Mouse (Mus musculus) hindbrain, embryonic 13.5 days (tissue): ENCODE results near the gene Gm10645. TPM values are rescaled to one million over a fixed set of nuclear protein-coding genes. Genes with fewer than 3 reads are reported as not detected.

Experiments used
- ATAC-seq: fragments of 200-750 bp; cut with Nextera tagmentation; 2 replicates; pipeline ENCODE4 v1.8.0; 2017; ENCODE audit warnings: moderate TSS enrichment; ENCODE audit not compliant: low FRiP score
- H3K27ac ChIP-seq: fragments of 300-500 bp; sonication (generic); 2 replicates; pipeline ENCODE4 v1.5.1; 2015; ENCODE audit warnings: inconsistent platforms, mild to moderate bottlenecking, moderate library complexity
- H3K27me3 ChIP-seq: fragments of 300-500 bp; sonication (generic); 2 replicates; pipeline ENCODE4 v1.6.1; 2015; ENCODE audit warnings: mild to moderate bottlenecking, inconsistent platforms
- H3K36me3 ChIP-seq: fragments of 300-500 bp; sonication (generic); 2 replicates; pipeline ENCODE4 v1.6.1; 2015; ENCODE audit warnings: mild to moderate bottlenecking, inconsistent platforms
- H3K4me1 ChIP-seq: fragments of 300-500 bp; sonication (generic); replicated peaks from 2 replicates; pipeline ENCODE4 v1.6.1; 2015; ENCODE audit warnings: inconsistent platforms
- H3K4me2 ChIP-seq: fragments of 300-500 bp; sonication (generic); 2 replicates; pipeline ENCODE4 v1.6.1; 2015; ENCODE audit warnings: inconsistent platforms, mild to moderate bottlenecking, moderate library complexity
- H3K4me3 ChIP-seq: fragments of 300-500 bp; sonication (generic); 2 replicates; pipeline ENCODE4 v1.5.1; 2015; ENCODE audit warnings: mild to moderate bottlenecking, inconsistent platforms
- H3K9ac ChIP-seq: fragments of 300-500 bp; sonication (generic); 2 replicates; pipeline ENCODE4 v1.6.1; 2015; ENCODE audit warnings: mild to moderate bottlenecking, inconsistent platforms
- H3K9me3 ChIP-seq: fragments of 300-500 bp; sonication (generic); 2 replicates; pipeline ENCODE4 v1.6.1; 2016; ENCODE audit warnings: inconsistent platforms
- WGBS: fragments of 180-500 bp; shearing (Covaris S2); methylation state at CpG from one replicate; pipeline ENCODE4 v1.1.7; 2015; 5-methylcytosine and 5-hydroxymethylcytosine counted together
- polyA plus RNA-seq: library from polyadenylated mRNA; unstranded; fragments of >200 nt; fragmentation: Nextera tagmentation; extraction: Ambion mirVana; gene quantifications from 2 replicates; pipeline ENCODE4 v1.2.1, GENCODE M21; 2015

Gm10645 gene
- polyA plus RNA-seq, 1 experiment from 2014 or later: 6.9 TPM

DNA sequence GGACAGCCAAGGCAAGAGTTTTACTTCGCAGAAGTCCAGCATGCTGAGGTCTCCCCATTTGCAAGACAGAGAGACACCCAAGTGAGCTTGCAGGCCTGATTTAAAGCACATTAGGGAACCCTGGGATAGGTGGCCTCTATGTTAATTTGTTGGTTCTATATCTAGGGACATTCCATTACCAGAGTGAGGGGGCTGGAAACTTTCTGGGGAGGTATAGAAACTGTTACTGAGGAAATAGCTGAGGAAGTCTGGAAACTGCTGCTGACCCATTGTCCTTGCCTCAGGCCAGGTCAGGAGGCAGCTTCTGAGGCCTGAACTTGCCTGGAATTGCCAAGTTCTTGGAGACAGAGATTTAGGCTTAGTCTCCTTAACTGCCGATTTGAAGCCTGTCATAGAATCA lies 5.4 kb downstream of the Gm10645 start:
- Histone ChIP-seq H3K4me2 (no peak overlapping the region), H3K4me3 (no peak overlapping the region), H3K27ac (no peak overlapping the region), H3K9ac (no peak overlapping the region), H3K36me3 (no peaks in the 10 kb centered on the region), H3K4me1 (0 out of 2 replicates have a peak, but pooled peaks cover 8% of the 10 kb centered on the region), H3K9me3 (no peaks in the 10 kb centered on the region), H3K27me3 (no peaks in the 10 kb centered on the region)
- WGBS: 76% methylated on average over 2 of the region's 2 CpGs
- ATAC-seq: no peak

- Histone ChIP-seq H3K4me2 (no peak overlapping the region), H3K27ac (no peak overlapping the region), H3K4me3 (no peak overlapping the region), H3K27me3 (no peaks in the 10 kb centered on the region), H3K36me3 (no peaks in the 10 kb centered on the region), H3K4me1 (0 out of 2 replicates have a peak, but pooled peaks cover 3% of the 10 kb centered on the region), H3K9me3 (no peaks in the 10 kb centered on the region), H3K9ac (no peak overlapping the region)
- no peak for ATAC-seq
- 33% methylated on average over 1 of the region's 1 CpGs for WGBS
Measured at GRCm38 (mm10) chr8:83159615-83160014, 6.4 kb downstream of the Gm10645 start.

- H3K4me3 ChIP-seq: no peak overlapping the region
- H3K27me3 ChIP-seq: no peaks in the 10 kb centered on the region
- H3K4me2 ChIP-seq: no peak overlapping the region
- 68% methylated on average over 3 of the region's 3 CpGs for WGBS
- H3K9ac ChIP-seq: no peak overlapping the region
- no peak for ATAC-seq
- no peaks in the 10 kb centered on the region for H3K36me3 ChIP-seq
- no peaks in the 10 kb centered on the region for H3K4me1 ChIP-seq
- H3K27ac ChIP-seq: no peak overlapping the region
- H3K9me3 ChIP-seq: no peaks in the 10 kb centered on the region
Measured at GRCm38 (mm10) chr8:83158971-83159370, 7.0 kb downstream of the Gm10645 start.

DNA sequence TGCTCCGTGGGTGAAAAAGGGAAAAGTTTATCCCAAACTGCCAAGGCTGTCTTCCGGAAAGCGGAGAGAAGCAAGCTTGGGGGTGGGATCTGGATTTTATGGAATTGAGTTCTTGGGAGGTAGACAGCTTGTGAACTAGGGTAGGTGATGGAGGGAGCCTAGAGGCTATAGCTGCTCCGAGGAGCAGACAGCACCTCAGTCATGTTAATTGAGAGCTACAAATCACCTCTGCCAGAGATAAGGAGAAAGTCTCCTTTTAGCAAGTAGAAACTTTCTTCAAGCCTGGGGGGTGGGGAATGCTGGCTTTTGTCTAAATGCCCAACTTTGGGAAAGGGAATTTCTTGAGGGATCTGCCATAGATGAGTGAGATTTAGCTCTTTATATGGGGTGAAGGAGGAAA lies 10.9 kb downstream of the Gm10645 start:
- Histone ChIP-seq H3K9ac (no peak overlapping the region), H3K9me3 (no peaks in the 10 kb centered on the region), H3K4me3 (no peak overlapping the region), H3K36me3 (no peaks in the 10 kb centered on the region), H3K27me3 (no peaks in the 10 kb centered on the region), H3K27ac (no peak overlapping the region), H3K4me1 (no peaks in the 10 kb centered on the region), H3K4me2 (no peak overlapping the region)
- no peak for ATAC-seq
- 42% methylated on average over 4 of the region's 4 CpGs for WGBS

DNA sequence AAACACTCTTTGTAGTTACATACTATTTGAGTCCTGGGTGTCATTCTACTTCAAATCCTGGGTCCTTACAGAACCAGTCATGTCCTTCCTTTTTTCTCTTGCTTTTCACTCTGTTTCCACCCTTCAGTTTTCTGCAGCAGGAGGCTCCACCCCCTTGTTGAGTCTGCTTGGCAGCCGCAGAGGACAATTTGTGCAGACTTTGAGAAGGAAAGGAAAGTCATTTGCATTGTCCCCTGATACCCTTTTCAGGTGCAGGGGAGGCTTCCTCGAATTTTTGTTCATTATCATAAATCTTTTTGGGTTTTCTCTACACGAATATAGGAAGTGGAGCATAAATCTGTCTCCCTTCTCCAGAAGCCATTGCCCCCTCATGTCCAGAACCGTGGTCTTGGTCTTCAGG lies 13.5 kb downstream of the Gm10645 start:
- Histone ChIP-seq H3K4me1 (no peaks in the 10 kb centered on the region), H3K9ac (no peak overlapping the region), H3K4me2 (no peak overlapping the region), H3K36me3 (no peaks in the 10 kb centered on the region), H3K9me3 (no peaks in the 10 kb centered on the region), H3K4me3 (no peak overlapping the region), H3K27me3 (no peaks in the 10 kb centered on the region), H3K27ac (no peak overlapping the region)
- 79% methylated on average over 4 of the region's 4 CpGs for WGBS
- ATAC-seq: no peak

- no peaks in the 10 kb centered on the region for H3K27me3 ChIP-seq
- no peak for ATAC-seq
- no peak overlapping the region for H3K27ac ChIP-seq
- no peaks in the 10 kb centered on the region for H3K9me3 ChIP-seq
- H3K36me3 ChIP-seq: no peaks in the 10 kb centered on the region
- no peaks in the 10 kb centered on the region for H3K4me1 ChIP-seq
- no peak overlapping the region for H3K4me3 ChIP-seq
- 77% methylated on average over 2 of the region's 2 CpGs for WGBS
- no peak overlapping the region for H3K9ac ChIP-seq
- no peak overlapping the region for H3K4me2 ChIP-seq
Measured at GRCm38 (mm10) chr8:83152055-83152454, 13.9 kb downstream of the Gm10645 start.

- Histone ChIP-seq H3K27me3 (no peaks in the 10 kb centered on the region), H3K4me1 (no peaks in the 10 kb centered on the region), H3K27ac (no peak overlapping the region), H3K4me3 (no peak overlapping the region), H3K9me3 (no peaks in the 10 kb centered on the region), H3K4me2 (no peak overlapping the region), H3K36me3 (no peaks in the 10 kb centered on the region), H3K9ac (no peak overlapping the region)
- ATAC-seq: no peak
- WGBS: 92% methylated on average over 6 of the region's 6 CpGs
Measured at GRCm38 (mm10) chr8:83149124-83149523, 16.8 kb downstream of the Gm10645 start.

DNA sequence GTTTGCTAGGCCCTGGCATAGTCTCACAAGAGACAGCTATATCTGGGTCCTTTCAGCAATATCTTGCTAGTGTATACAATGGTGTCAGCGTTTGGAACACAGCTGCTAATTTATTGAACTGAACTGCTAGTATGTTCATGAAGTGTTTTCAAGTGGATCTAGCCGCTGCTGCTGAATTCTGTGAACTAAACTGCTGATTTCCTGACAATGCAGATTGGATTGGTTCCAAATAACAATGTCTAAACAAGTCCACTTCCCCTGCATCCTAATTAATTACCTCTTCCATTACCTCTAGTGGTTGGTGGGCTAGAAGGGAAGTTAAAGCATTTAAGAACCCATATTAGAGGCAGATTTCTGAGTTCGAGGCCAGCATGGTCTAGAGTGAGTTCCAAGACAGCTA lies 20.5 kb downstream of the Gm10645 start:
- Histone ChIP-seq H3K27me3 (no peaks in the 10 kb centered on the region), H3K9me3 (no peaks in the 10 kb centered on the region), H3K4me3 (no peak overlapping the region), H3K4me2 (no peak overlapping the region), H3K9ac (no peak overlapping the region), H3K27ac (no peak overlapping the region), H3K4me1 (no peaks in the 10 kb centered on the region), H3K36me3 (no peaks in the 10 kb centered on the region)
- ATAC-seq: no peak
- WGBS: 84% methylated on average over 3 of the region's 3 CpGs

DNA sequence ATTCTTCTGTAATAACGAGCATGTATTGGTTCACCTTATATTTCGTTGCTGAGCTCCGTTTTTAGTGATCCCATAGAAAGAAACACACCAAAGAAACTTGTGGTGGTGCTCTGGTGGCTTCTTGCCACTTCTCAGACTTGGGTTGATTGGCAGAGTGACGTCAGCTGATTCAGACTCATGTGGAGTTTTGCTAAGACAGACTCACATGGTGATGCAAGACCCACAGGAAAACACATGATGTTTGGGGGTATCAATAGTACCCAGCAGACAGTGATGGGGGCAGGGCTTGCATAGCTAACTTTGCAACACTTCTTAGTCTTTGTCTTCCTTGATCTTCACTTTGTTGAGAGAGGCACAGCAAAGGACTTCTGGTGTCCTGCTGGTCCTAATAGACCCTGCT lies 21.4 kb downstream of the Gm10645 start:
- Histone ChIP-seq H3K9ac (no peak overlapping the region), H3K4me2 (no peak overlapping the region), H3K4me1 (no peaks in the 10 kb centered on the region), H3K27ac (no peak overlapping the region), H3K27me3 (no peaks in the 10 kb centered on the region), H3K36me3 (no peaks in the 10 kb centered on the region), H3K9me3 (no peaks in the 10 kb centered on the region), H3K4me3 (no peak overlapping the region)
- 95% methylated on average over 4 of the region's 4 CpGs for WGBS
- ATAC-seq: no peak

GRCm38 (mm10) chr8:83141358-83141757 lies 24.6 kb downstream of the Gm10645 start:
- H3K9ac ChIP-seq: no peak overlapping the region
- H3K36me3 ChIP-seq: no peaks in the 10 kb centered on the region
- no peaks in the 10 kb centered on the region for H3K9me3 ChIP-seq
- no peaks in the 10 kb centered on the region for H3K27me3 ChIP-seq
- no peak overlapping the region for H3K27ac ChIP-seq
- no peak overlapping the region for H3K4me2 ChIP-seq
- H3K4me3 ChIP-seq: no peak overlapping the region
- H3K4me1 ChIP-seq: no peaks in the 10 kb centered on the region
- WGBS: 85% methylated on average over 5 of the region's 5 CpGs
- ATAC-seq: no peak

DNA sequence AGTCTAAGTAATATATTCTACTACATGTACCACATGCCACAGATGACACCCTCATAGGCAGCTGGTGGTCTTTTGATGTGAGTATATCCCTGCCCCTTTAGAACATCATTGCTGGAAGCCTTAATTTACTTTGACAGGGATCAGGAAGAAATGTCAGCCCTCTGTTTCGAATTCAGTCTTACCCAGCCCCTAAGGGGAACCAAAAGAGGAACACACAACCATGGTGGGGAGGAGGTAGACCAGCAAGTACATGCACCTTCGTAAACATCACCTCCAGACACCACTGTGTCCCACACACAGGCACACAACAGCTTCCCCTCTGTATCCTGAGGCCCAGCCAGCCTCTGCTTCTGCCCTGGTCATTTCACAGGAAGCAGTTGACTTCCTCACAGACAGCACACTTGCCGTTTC lies 25.3 kb downstream of the Gm10645 start:
- no peaks in the 10 kb centered on the region for H3K27me3 ChIP-seq
- WGBS: 79% methylated on average over 3 of the region's 3 CpGs
- H3K9ac ChIP-seq: no peak overlapping the region
- H3K36me3 ChIP-seq: no peaks in the 10 kb centered on the region
- no peak overlapping the region for H3K27ac ChIP-seq
- H3K4me1 ChIP-seq: no peaks in the 10 kb centered on the region
- ATAC-seq: no peak
- no peak overlapping the region for H3K4me2 ChIP-seq
- no peaks in the 10 kb centered on the region for H3K9me3 ChIP-seq
- H3K4me3 ChIP-seq: no peak overlapping the region

DNA sequence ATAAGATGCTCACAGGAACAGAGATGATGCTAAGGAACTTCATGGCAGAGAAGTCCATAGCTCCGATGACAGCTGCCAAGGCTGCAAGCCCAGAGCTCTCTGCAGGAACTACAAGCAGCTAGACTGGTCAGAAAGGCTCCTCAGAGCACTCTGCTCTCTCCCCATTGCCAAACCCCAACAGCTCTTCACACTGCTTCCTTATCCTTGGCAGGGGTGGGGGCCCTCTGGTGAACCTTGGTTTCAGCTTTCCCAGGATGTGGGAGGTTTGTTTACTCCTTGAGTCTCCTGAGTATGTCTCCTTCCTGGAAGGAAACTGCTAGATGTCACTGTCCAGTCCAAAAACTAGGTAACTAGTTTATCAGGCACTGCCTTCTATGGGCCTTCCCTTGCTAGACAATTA lies 25.9 kb downstream of the Gm10645 start:
- H3K4me1 ChIP-seq: no peaks in the 10 kb centered on the region
- no peak overlapping the region for H3K27ac ChIP-seq
- 88% methylated on average over 1 of the region's 1 CpGs for WGBS
- no peaks in the 10 kb centered on the region for H3K27me3 ChIP-seq
- H3K4me2 ChIP-seq: no peak overlapping the region
- no peaks in the 10 kb centered on the region for H3K36me3 ChIP-seq
- no peaks in the 10 kb centered on the region for H3K9me3 ChIP-seq
- no peak overlapping the region for H3K9ac ChIP-seq
- ATAC-seq: no peak
- H3K4me3 ChIP-seq: no peak overlapping the region

DNA sequence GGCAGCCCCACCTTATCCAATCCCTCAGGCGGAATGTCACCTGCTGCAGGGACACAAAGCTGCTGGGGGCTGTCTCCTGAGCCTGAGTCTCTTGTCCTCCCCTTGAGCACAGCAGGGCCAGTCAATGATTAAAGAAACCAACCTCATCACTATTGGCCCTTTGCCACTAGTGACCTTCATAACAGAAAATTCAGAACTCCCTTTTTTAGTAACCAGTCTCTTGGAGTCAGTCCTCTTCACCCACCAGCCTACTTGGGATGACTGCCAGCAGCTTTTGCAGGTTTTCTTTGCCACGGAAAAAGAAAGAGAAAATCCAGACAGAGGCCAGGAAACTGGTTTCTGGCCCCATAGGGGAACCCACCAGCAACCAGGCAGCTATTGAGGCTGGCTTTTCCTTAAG lies 30.9 kb downstream of the Gm10645 start:
- no peaks in the 10 kb centered on the region for H3K36me3 ChIP-seq
- H3K27ac ChIP-seq: no peak overlapping the region
- 62% methylated on average over 2 of the region's 2 CpGs for WGBS

More for the DNA sequence above, 30.9 kb downstream of the Gm10645 start:
- Histone ChIP-seq H3K27me3 (no peaks in the 10 kb centered on the region), H3K4me3 (no peak overlapping the region), H3K4me2 (no peak overlapping the region), H3K9me3 (no peaks in the 10 kb centered on the region), H3K4me1 (no peaks in the 10 kb centered on the region), H3K9ac (no peak overlapping the region)
- ATAC-seq: no peak
